Mouse (Mus musculus): ENCODE data around the gene B3galt5. TPM values are rescaled to one million over a fixed set of nuclear protein-coding genes. Genes with fewer than 3 reads are reported as not detected.
"Not testable (repeated sequence)": the region's sequence is repeated elsewhere in the genome, so short reads cannot be mapped to it uniquely, and the experiment has no call there.

B3galt5 gene
- polyA plus RNA-seq, 1 experiment from 2014 or later = not detected

DNA sequence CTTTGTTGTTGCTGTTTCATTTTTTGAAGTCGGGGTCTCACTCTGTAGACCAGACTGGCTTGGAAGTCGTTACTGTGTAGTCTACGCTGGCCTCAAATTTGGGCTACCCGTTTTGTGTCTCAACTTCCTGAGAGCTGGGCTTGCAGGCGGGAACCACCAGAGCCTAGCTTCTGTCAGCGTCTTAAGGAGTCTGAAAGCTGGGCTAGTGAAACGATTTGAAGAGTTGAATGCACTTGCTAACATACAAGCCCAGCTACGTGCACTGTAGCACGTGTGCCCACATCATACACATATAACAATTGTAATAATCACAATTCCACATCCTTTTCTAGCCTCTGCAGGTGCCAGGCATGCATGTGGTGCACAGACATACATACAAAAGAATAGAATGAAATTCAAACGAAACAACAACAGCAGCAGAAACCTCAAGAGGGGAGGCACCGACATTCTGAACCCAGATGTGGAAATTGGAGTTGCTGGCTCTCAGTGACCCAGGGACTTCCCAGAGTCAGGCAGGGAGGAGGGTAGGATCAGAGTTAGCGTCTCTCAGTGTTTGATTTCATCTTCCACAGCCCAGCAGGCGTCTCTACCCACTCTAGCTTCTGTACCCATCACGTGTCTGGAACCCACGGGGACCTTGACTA is 57.1 kb downstream of the B3galt5 start:
- in situ Hi-C loops (cut with MboI; ENCODE audit: low pct_unique_long_range_greater_than_20kb) = no loop called here

DNA sequence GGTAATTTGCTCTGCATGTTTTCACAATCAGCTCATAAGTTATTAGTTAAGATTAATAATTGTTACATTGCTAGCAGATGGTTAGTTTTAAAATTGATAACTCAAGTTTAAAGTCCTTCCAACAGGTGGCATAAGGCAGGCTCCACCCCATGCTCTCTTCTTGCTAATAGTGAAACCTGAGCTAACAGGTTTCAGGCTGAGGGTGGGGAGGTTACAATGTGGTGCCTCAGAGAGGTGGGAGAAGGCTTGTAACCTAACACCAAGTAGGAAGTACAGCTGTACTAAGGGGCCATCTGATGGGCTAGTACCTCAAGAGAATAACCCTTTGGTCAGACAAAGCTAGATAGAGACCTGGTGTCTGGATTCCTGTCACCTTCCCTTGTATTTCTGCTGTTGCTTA is 62.5 kb downstream of the B3galt5 start:
- in situ Hi-C loops (cut with MboI; ENCODE audit: low pct_unique_long_range_greater_than_20kb) = no loop called here
- TF ChIP-seq CTCF (IDR thresholded peaks at IDR 0.05) = no peak
- no peak for DNase-seq (ENCODE audit: low read depth, low spot score)
- ATAC-seq = no peak
- CTCF ChIA-PET = interaction anchor here (1.2 to 1.5 kb wide), 3 partner anchors 8 to 47 kb away, joined by 3 read pairs; no protein-coding TSS in a partner anchor
- POLR2A ChIA-PET = interaction anchor here (1.6 kb wide), 1 partner anchor 35 kb away, joined by 4 read pairs; no protein-coding TSS in a partner anchor
- H3K27me3 ChIP-seq = no peaks in the 10 kb centered on the region

More for the DNA sequence above, 57.1 kb downstream of the B3galt5 start:
- POLR2A ChIA-PET = no interaction called here
- no peak for DNase-seq (ENCODE audit: low read depth, low spot score)
- CTCF ChIA-PET = interaction anchor here (1.5 kb wide), 1 partner anchor 10 kb away, joined by 4 read pairs; no protein-coding TSS in a partner anchor
- no peak for TF ChIP-seq CTCF (IDR thresholded peaks at IDR 0.05)
- H3K27me3 ChIP-seq = peaks cover 12% of the 10 kb centered on the region
- ATAC-seq = no peak

DNA sequence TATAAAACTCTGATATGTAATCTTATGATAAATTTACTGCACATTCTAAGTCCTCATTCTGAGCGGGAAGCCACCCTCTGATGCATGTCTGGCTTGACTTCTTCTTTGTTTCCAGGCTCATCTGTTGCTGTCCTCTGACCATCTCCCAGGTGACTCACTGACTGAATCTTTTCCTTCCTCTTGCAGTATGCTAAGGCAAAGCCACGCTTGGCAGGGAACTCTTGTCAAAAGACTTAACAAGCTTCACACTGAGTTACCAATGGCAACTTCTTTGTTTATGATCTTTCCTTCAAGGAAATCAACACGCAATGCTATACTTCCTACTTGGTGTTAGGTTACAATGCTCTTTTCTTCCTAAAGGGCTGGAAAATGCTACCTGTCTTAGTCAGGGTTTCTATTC is 63.0 kb downstream of the B3galt5 start:
- POLR2A ChIA-PET = no interaction called here
- H3K27me3 ChIP-seq = no peaks in the 10 kb centered on the region
- in situ Hi-C loops (cut with MboI; ENCODE audit: low pct_unique_long_range_greater_than_20kb) = no loop called here
- TF ChIP-seq CTCF (IDR thresholded peaks at IDR 0.05) = no peak
- DNase-seq (ENCODE audit: low read depth, low spot score) (no peak), ATAC-seq (no peak)
- CTCF ChIA-PET = interaction anchor here (1.4 to 1.5 kb wide), 2 partner anchors 10 to 47 kb away, joined by 3 read pairs; no protein-coding TSS in a partner anchor

DNA sequence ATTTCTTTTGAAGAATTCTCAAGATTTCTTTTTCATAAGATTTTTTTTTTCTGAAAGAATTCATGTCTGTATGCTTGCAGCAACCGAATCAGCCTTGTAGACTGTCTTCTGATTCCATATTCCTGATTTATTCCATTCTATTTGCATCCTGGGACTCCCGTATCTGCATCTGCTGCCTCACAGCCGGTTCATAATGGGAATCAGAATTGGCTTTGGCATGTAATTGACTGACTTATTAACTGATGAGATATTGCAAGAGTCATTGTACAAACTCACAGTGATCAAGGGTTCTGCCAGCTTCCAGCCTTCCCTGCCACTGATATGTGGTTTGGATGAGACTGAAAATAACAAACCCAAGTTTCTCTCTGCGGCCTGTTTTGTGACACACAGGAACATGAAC is 67.8 kb downstream of the B3galt5 start:
- DNase-seq (ENCODE audit: low read depth, low spot score) = no peak
- ChIA-PET CTCF (no interaction called here), POLR2A (no interaction called here)
- TF ChIP-seq CTCF (IDR thresholded peaks at IDR 0.05) = no peak
- in situ Hi-C loops (cut with MboI; ENCODE audit: low pct_unique_long_range_greater_than_20kb) = no loop called here
- no peaks in the 10 kb centered on the region for H3K27me3 ChIP-seq
- ATAC-seq = no peak

DNA sequence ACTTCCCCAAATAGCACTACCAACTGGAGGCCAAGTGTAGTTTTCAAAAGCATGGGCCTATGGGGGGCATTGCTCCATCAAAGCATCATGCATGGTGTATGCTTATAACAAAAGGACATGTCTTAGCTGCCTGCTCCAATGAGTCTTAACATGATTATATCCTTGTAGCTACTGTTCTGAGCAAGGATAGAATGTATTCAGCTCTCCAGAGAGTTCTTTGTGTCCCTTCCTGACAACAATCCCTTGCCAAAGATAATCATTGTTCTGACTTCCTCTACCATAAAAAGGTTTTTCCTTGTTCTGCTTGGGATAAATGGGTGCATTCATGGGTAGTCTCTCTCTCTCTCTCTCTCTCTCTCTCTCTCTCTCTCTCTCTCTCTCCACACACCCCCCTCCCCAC is 68.8 kb downstream of the B3galt5 start:
- DNase-seq (ENCODE audit: low read depth, low spot score) = no peak
- in situ Hi-C loops (cut with MboI; ENCODE audit: low pct_unique_long_range_greater_than_20kb) = no loop called here
- CTCF ChIA-PET = no interaction called here
- ATAC-seq = no peak
- no peak for TF ChIP-seq CTCF (IDR thresholded peaks at IDR 0.05)
- peaks cover 3% of the 10 kb centered on the region for H3K27me3 ChIP-seq
- POLR2A ChIA-PET = no interaction called here

DNA sequence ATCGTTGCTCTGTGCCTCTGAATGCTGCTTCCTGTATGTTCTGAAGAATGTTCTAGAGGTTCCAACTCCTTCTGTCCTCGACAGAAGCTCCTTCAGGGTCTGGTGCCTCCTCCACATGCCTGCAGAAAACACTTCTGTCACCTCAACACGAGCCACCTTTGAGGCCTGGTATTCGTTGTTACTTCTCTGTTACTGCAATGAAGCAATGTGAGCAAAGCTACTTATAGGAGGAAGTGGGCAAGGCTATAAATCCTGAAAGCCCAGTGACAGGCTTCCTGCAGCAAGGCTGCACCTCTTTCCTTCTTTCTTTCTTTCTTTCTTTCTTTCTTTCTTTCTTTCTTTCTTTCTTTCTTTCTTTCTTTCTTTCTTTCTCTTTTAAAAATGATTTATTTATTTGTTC is 71.3 kb downstream of the B3galt5 start:
- in situ Hi-C loops (cut with MboI; ENCODE audit: low pct_unique_long_range_greater_than_20kb) = no loop called here
- ATAC-seq (no peak), DNase-seq (ENCODE audit: low read depth, low spot score) (no peak)
- ChIA-PET POLR2A (no interaction called here), CTCF (no interaction called here)
- peaks cover 4% of the 10 kb centered on the region for H3K27me3 ChIP-seq
- no peak for TF ChIP-seq CTCF (IDR thresholded peaks at IDR 0.05)

DNA sequence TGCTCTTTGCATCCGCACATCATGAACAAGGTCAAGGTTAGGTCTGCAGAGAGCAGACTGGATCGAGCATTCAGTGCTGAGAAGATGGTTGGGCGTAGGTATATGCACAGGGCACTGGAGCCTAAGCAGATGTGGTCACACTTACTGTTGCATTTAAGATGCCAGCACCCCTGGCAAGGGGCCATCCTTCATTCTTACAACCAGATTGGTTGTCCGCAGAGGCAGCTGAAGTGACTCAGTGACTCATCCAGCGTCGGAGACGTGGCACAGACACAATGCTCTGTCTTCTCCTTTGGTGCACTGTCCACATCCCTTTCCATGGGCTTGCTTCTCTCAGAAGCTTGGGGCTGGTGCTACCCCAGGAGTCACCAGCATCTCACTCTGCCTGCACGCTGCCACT is 82.2 kb downstream of the B3galt5 start:
- ChIA-PET CTCF (no interaction called here), POLR2A (no interaction called here)
- ATAC-seq = no peak
- in situ Hi-C loops (cut with MboI; ENCODE audit: low pct_unique_long_range_greater_than_20kb) = no loop called here
- DNase-seq (ENCODE audit: low read depth, low spot score) = no peak
- no peaks in the 10 kb centered on the region for H3K27me3 ChIP-seq
- TF ChIP-seq CTCF (IDR thresholded peaks at IDR 0.05) = no peak

DNA sequence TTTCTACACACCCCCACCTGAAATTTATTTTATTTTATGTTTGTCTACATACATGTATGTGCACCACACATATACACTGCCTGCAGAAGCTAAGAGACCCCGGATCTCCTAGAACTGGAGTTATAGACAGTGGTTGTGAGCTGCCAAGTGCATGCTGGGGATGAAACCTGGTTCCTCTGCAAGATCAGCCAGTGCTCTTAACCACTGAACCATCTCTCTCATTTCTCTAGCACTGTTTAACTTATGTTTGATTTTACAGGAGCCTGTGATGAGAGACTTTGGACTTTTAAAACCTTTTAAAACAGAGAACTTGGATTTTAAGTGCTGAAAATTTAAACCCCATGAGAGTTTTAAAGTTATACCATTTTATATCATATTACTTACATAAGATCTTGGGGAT is 87.1 kb downstream of the B3galt5 start:
- ATAC-seq (no peak), DNase-seq (ENCODE audit: low read depth, low spot score) (no peak)
- no peak for TF ChIP-seq CTCF (IDR thresholded peaks at IDR 0.05)
- ChIA-PET POLR2A (interaction anchor here (0.7 kb wide), 1 partner anchor 98 kb away, joined by 4 read pairs; no protein-coding TSS in a partner anchor), CTCF (interaction anchor here (0.7 kb wide), 1 partner anchor 10 kb away, joined by 3 read pairs; no protein-coding TSS in a partner anchor)
- in situ Hi-C loops (cut with MboI; ENCODE audit: low pct_unique_long_range_greater_than_20kb) = no loop called here
- H3K27me3 ChIP-seq = no peaks in the 10 kb centered on the region

DNA sequence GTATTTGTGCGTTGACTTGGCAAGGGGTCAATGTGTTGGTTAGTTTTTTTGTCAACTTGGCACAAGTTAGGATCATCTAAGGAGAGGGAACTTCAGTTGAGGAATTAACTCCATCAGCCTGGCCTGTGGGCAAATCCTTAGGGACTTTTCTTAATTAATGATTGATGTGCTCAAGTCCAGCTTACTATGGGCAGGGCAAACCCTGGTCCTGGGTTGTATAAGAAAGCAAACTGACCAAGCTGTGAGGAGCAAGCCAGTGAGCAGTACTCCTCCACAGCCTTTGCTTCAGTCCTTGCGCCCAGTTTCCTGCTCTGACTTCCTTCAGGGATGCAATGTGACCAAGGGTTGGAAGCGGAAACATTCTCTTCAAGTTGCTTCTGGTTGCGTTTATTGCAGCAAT is 87.6 kb downstream of the B3galt5 start:
- DNase-seq (ENCODE audit: low read depth, low spot score) (no peak), ATAC-seq (no peak)
- no peak for TF ChIP-seq CTCF (IDR thresholded peaks at IDR 0.05)
- in situ Hi-C loops (cut with MboI; ENCODE audit: low pct_unique_long_range_greater_than_20kb) = no loop called here
- CTCF ChIA-PET = no interaction called here
- H3K27me3 ChIP-seq = no peaks in the 10 kb centered on the region
- POLR2A ChIA-PET = interaction anchor here (0.7 kb wide), 1 partner anchor 98 kb away, joined by 4 read pairs; no protein-coding TSS in a partner anchor

DNA sequence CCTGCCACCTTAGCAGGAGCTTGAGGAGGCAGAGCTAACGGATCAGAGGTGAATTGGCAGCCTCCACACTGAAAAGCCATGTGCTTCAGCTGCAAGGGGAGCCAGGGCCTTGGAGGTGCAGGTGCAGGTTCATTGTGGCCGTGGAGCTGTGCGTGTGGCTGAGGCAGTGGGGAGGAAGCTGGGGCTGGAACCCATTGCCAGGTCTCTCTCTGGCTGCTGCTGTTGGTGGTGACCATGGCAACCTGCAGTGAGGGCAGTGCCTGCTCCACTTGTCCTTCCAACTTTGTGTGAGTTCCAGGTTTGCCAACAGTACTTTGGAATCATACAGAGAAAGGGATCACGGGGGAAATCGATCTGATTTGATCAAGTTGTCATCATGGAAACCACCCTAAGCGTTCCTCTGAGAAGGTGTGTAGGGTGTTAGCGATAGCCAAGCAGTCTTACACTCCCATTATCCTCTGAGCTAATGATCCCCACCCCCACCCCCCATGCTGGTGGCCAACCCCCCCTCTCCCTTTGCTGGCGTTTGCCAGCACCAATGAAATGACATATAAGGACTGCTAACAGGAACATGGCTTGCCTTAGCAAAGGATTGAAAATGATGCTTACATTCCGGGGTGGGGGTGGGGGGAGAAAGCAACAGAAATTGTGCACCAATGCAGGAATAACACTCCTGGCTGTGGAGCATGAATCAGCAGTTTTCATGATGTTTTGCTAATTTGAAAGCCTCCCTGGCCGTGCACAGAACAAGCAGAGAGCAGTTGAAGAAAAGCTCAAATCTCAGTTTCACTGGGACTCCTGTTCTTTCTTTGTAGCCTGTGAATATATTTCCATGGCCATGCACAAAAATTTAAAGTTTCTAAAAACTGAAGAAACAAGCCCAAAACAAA is 90.8 kb downstream of the B3galt5 start:
- TF ChIP-seq CTCF (IDR thresholded peaks at IDR 0.05) = no peak
- in situ Hi-C loops (cut with MboI; ENCODE audit: low pct_unique_long_range_greater_than_20kb) = loop anchor here (25.0 kb wide), 1 partner anchor 339 kb away; the partner anchor contains the start of gene Psmg1
- DNase-seq (ENCODE audit: low read depth, low spot score) = no peak
- no peak for ATAC-seq
- peaks cover 3% of the 10 kb centered on the region for H3K27me3 ChIP-seq
- ChIA-PET CTCF (interaction anchor here (1.1 to 1.6 kb wide), 4 partner anchors 8 to 96 kb away, joined by 3 to 5 read pairs (median 4); no protein-coding TSS in a partner anchor), POLR2A (no interaction called here)

DNA sequence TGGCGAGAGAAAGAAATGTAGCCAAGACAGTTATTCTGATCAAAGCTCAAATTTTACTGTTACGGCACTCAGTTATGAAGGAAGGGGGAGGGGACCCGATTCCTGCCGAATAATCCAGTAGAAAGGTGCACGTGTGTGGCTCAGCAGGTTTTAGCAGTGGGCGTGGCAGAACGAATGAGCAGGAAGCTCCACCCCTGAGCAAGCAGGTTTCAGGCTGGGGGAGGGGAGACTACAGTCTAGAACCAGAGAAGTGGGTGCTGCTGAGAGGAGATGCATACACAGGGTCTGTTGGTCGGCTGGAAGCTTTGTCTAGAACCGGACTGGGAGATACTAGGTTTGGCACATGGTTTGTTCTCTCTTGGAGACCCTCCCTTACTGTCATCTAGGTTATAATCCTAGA is 91.7 kb downstream of the B3galt5 start:
- ATAC-seq; POLR2A ChIA-PET; DNase-seq (ENCODE audit: low read depth, low spot score); H3K27me3 ChIP-seq: not testable (repeated sequence)
- CTCF ChIA-PET = interaction anchor here (1.1 to 1.6 kb wide), 2 partner anchors 94 to 97 kb away, joined by 4 to 5 read pairs; no protein-coding TSS in a partner anchor
- in situ Hi-C loops (cut with MboI; ENCODE audit: low pct_unique_long_range_greater_than_20kb) = loop anchor here (25.0 kb wide), 1 partner anchor 340 kb away; the partner anchor contains the start of gene Psmg1

Measured in Patski (cell line).